Mouse (Mus musculus): ENCODE measurements around the gene Lrrc75b.
A peak's percentile ranks its signal among the peaks of the same experiment; 100 is the strongest.
"Not testable (repeated sequence)": the region's sequence is repeated elsewhere in the genome, so short reads cannot be mapped to it uniquely, and the experiment has no call there.

The Lrrc75b gene

DNA sequence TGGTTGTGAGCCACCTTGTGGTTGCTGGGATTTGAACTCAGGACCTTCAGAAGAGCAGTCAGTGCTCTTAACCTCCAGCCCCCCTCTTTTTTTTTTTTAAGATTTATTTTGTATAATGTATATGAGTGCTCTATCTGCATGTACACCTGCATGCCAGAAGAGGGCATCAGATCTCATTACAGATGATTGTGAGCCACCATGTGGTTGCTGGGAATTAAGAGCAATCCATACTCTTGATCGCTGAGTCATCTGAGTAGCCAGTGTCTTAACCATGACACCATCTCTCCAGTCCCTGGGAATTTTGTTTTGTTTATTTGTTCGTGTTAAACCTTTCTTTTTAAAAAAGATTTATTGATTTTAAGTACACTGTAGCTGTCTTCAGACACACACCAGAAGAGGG lies 6.6 kb upstream of the Lrrc75b start:
- DNase-seq (ENCODE audit: low spot score) = not testable (repeated sequence)

DNA sequence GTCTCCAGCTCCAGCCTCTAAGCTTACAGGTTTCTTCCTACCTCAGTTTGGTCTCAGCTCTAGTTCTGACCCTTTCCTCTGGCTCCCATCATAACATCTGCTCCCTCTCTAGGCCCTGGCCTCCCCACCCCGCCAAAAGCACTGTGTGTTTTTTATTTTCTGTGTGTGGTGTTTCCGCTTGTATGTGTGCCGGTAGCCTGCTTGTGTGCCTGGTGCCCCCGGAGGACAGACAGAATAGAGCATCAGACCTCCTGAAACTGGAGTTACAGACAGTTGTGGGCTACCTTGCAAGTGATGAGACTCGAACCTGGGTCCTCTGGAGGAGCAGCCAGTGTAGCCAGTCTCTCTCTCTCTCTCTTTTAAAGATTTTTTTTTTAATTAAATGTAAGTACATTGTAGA lies 6.2 kb upstream of the Lrrc75b start:
- no peak for DNase-seq (ENCODE audit: low spot score)

DNA sequence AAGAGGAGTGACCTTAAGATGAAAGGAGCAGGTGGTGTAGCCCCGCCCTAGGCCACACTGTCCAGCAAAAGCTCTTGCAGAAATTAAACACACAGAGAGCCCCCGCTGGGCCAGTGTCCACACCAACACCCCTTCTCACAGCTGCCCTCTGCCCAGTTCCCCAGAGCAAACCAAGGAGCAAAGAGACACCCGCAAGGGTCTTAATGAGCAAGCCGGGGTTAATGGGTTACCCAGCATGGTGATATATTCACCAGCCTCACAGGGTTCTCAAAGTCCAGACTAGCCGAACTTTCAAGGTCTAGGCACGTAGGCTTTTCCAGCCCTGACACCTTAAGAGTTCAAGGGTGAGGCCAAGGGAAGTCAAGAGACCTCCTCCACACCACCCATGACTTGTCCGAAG lies 5.8 kb upstream of the Lrrc75b start:
- no peak for DNase-seq (ENCODE audit: low spot score)

DNA sequence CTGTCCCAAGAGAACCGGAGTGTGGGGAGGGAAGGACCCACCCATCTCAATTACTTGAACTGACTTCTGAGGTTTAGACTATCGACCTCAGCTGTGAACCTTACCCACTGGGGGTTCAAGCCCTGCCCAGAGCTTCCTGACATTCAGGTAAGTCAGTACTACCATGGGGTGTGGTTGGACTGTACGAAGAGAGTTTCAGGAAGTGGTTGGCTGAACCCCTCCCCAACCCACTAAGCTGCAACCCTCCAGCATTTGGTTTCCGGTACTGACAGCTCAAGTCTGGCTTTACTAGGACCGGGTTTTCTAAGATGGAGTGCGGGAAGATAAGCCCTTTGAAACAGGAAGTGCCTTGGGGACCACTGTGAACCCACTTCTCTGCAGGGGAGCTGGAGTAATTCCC lies 5.3 kb upstream of the Lrrc75b start:
- no peak for DNase-seq (ENCODE audit: low spot score)

DNA sequence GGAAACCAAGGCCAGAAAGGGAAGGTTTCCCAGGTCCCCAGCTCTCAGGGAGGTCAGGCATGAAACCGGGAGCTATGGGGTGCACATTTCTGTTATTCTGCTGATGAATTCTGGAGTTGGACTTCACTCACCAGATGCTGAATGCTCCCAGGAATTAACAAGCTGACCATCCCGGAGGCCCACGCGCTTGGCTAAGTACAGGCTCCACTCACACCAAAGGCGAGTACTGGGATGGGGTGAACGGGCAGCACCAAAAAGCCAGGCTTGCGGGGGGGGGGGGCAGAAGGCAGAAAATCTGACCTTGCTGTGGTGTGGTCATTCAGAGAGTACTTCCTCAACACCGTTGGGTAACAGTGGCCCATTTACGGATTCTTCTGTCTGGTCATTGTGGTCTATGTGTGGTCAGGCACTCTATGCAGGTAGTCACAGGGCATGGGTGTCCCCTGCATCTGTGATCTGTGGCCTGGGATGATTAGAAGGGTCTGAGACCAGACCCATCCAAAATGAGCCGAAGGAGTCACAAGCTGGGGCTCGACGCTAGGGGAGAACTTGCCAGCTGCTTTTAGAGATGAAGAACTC lies 4.6 kb upstream of the Lrrc75b start:
- DNase-seq (ENCODE audit: low spot score) = no peak

DNA sequence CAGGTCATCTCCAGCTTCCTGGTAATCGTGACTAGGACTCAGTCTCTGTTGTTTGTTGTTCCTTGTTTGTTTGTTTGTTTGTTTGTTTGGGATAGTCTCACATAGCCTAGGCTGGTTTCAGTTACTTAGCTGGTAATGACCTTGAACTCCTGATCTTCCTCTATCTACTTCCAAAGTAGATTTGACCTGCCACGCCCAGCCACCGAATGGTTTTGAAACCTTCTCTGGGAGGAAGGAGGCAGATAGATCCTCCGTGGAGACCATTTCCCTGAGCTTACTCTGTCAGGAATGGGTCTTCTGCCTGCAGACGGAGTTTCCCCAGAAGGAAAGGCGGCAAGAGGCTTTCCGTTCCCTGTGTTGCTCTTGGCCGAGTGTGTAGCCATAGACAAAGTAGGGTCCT lies 2.5 kb upstream of the Lrrc75b start:
- no peak for DNase-seq (ENCODE audit: low spot score)

DNA sequence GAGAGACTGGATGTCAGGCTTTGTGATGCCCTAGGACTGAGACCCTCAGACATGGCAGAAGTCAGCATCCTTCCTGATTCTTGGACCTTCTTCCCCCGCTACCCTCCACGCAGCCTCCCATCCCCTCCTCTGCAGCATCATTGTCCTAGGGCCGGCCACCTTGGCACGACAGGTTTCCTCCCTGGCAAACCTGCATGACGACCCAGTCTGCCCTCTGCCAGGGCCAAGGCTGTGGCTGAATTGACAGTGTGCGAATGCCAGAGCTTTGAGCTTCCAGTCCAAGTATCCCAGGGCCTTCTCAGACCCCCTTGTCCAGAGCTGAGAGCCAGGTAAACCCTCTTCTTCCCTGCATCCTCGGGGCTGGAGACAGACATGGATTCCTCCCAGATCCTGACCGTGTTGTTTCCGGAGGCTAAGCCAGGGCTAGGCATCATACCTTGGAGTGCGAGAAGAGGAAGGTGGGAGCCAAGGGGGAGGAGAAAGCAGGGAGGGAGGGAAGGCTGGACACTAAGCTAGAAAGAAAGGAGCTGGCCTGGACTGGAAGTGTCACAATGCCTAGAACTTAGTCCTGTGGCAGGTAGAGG lies 1.0 kb upstream of the Lrrc75b start, which contains the start of gene Ggt1:
Ggt1 (plus strand) TSS at position 534 of the 584 bp plus-strand sequence.
- DNase-seq (ENCODE audit: low spot score) = no peak

DNA sequence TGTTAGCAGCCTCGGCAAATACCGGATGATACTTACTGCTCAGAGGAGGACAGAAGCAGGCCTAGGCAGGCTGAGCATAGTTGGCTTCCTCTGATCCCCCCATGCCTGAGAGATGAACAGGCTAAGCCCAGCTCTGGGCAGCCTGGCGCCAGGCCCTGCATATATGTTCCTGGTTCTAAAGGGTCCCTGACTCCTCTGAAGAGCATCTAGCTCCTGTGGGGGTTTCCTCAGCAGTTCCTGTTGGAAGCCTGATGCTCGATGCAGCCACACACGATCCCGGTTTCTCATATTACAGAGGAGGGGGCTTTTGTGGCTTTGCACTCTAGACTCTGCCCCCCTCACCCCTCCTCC lies 394 bp upstream of the Lrrc75b start:
- DNase-seq (ENCODE audit: low spot score) = no peak

DNA sequence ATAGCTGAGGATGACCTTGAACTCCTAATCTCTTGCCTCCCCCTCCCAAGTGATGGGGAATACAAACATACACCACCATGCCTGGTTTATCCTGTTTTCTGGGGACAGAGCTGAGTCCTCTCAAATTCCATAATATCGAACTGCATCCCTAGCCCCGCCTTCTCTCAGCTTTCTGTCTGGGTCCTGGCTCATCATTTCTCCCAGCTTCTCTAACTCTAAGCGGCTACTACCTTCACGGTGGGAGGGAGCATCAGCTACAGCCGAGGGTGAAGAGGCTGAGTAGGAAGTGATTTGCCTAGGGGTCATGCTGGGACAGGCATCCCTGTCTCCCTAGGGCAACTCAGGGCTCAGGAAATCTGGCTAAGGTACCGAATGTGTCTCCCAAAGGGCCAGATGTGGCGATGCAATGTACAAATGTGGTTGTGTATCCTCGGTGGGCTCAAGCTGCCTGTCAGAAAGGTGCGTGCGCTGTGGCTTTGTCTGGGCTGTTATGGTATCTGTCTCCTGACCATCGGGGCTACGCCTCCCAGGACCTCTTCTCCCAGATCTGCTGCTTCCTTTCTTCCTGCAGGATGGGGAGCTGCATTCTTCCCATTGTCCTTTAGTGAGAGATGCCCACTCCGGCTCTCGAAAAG lies 972 bp downstream of the Lrrc75b start:
- no peak for DNase-seq (ENCODE audit: low spot score)

DNA sequence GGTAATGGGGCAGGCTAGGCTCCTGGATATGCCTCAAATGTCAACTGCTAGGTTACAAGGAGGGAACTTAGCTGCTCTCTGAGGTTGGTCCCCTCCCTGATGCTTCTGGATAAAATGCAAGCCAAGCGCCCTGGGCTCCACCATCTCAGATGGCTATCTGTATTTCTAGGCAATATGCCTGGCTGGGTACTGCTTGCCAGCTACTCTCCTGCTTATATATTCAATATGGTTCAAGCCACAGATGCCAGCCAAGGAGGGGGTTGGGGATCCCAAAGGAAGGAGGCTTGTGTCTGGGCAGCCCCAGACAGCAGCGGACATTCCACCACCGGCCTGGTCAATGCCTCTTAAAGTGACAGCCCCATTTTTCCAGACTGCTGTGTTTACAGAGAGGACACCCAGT lies 1.6 kb downstream of the Lrrc75b start:
- no peak for DNase-seq (ENCODE audit: low spot score)

DNA sequence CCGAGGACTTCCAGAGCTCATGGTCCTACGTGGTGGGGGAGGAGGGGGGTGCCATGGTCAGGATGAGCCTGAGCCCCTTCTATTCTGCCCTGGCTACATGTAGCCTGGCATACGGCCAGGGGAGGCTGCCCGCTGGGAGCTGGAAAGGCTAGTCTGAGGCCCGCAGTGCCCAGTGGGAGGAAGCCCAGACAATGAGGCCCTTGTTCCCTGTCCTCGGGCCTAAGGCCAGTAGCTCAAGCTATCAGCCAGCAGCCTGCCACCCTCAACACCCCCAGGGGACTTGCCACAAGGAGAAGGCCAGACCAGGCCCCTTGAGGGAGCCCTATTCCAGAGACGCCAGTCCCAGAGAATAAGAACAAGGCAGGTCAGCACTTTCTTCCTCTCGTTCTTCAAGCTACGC lies 4.1 kb downstream of the Lrrc75b start:
- DNase-seq (ENCODE audit: low spot score) = peak; percentile 86

DNA sequence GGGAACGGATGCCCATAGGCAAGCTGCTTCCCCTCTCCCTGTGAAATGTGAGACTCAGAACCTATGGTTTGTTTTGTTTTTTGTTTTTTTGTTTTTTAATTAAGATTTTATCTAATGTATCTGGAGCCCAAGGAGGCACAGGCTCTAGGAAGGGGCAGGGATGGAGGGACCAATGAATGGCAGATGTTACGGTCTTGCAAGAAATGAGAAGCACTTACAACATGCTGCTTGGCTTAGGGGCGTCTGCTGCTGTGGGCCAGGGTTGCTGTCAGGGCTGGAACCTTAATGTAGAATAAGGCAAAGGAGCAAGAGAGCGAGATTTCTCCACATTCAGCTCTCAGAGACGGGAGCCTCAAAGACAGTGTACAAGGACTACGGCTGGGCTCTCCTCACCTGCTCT lies 4.6 kb downstream of the Lrrc75b start:
- DNase-seq (ENCODE audit: low spot score) = no peak

DNA sequence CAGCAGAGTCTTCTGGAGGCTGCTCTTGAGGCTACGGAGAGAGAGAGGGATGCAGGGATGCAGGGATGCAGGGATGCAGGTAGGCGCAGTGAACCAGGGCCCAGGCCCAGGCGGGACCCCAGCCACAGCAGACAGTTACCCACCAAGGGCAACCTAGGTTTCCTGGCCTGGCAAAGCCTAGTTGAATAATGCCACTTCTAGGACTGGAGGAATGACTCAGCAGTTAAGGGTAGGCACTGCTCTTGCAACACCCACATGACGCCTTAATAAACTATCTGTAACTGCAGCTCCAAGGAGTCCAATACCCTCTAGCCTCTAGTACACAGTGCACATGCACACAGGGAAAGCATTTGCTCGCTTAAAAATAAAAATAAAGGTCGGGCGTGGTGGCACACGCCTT lies 6.0 kb downstream of the Lrrc75b start:
- no peak for DNase-seq (ENCODE audit: low spot score)

DNA sequence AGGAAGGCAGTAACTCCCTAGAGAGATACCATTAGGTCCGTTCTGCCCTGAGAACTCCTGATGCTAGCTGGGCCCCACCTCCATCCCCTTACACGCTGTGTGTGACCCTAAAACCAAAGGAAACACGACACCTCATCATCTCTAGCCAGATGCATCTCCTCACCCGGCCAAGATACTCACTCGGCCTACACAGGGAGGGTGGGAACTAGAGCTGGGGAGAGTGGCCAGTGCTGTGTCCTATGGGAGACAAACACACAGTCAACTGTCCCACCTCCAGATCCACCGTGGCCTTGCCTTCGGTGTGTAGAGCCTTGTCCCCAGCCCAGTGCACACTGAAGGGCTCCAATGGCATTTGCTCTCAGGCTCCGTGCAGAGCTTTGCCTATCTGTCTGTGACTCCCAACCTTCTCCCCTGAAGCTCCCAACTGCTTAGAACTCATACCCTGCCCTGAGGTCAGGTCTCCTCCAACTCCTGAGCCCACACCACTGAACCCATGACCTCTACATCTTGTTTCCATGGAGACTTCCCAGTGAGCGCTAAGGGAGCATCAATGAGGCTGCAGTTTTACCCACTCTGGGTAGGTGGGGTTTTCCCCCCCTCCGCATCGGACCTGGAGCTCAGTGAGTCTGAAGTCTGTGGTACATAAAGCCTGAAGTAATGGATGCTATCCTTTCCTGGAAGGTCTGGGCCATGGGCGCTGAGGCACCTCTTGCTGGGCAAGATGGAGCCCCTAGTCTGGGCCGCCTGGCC lies 7.3 kb downstream of the Lrrc75b start:
- DNase-seq (ENCODE audit: low spot score) = no peak

DNA sequence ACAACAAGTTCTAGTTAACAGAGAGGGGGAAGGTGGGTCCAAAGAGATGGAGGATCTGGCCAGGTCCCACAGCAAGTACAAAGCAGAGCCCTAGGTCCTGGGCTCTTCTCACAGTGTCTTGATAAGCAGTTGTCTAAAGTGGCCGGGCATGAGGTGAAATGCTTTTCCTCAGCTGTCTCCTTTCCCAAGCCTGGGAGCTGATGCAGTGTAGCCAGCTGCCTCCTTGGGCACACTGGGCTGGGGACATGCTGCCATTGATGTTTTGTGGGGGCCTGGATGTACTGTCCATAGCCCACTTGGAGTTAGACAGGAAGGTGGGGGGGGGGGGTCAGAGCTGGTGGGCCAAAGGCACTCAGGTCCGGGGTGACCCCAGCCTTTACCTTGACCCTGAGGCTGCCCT lies 8.0 kb downstream of the Lrrc75b start:
- DNase-seq (ENCODE audit: low spot score) = no peak

DNA sequence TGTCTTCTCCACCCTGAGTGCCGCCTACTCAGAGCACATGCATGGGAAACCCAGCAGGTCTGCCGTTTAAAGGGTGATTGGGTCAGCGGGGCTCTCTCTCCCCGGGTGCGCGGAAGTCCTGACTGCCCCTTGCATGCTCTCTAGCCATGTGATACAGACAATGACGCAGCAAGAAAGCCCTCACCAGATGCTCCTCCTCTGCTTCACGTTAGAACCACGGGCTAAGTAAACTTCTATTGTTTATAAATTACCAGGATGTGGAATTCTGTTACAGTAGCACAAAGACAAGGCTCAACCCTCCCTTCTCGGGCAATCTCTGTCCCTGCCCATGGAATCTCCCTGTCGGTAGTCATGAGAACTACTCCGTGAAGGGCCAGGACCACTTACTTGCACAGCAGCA lies 9.0 kb downstream of the Lrrc75b start:
- DNase-seq (ENCODE audit: low spot score) = no peak

DNA sequence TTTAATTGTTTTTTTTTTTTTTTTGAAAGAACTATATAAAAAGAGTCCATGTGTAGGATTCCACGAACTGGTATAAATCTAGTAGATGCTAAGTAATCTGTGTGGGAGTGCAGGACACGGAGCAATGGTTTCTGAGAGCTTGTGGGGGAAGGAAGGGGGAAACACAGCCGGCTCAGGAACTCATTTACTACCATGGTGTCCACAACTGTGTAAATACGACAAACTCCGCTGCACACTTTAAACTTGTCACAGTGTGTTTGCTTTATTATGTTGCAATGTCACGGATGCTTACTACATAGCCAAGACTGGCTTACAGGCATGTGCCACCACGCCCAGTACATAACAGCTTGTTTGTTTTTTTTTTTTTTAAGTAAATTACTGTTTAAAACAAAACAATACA lies 10.2 kb downstream of the Lrrc75b start:
- DNase-seq (ENCODE audit: low spot score) = no peak

DNA sequence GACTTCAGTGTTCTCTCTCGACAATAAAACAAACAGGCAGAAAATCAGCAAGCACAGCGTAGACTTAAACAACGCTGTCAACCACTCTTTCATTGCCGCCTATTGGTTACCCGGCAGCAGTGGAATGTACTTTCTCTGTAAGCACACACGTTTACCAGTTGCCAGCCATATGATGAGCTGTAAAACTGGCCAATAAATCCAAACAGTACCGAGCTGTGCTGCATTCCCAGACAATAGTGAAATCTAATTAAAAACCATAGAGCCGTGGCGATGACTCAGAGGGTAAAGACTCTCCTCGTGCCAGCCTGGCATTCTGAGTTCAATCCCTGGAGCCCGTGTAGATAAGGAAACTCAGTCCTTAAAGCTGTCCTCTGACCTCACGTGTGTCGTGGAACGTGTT lies 11.6 kb downstream of the Lrrc75b start:
- no peak for DNase-seq (ENCODE audit: low spot score)

DNA sequence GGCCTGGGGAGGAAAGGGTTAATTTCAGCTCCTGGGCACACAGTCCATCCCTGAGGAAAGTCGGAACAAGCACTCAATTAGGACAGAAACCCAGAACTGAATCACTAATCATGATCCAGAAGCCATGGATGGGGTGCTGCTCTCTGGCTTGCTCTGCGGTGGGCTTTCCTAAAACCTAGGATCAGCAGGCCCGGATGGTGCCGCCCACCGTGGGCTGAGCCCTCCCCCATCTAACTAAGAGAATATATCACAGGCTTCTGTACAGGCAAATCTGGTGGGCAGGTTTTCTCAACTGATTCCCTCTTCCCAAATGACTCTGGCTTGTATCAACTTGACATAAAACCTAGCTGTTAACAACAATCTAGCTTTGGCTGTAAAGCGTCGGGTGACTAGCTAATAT lies 12.2 kb downstream of the Lrrc75b start:
- no peak for DNase-seq (ENCODE audit: low spot score)

DNA sequence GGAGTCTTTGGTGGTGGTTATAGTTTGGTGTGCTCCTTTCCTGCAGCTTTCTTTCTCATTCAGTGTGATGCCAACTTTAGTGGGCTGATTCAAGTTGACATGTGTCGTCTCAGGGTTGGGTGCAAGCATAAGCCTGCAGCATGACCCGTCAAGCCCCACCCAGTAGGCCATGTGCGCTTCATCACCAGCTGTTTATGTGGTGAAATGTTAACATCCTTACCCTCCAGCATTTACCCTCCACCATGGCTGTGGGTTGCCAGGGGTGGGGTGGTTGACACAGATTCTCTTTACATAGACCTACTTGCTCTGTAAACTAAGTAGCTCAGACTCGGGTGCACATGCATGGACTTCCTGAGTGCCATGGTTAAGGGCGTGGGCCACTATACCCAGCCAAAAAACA lies 24.0 kb downstream of the Lrrc75b start:
- no peak for DNase-seq (ENCODE audit: low spot score)

DNA sequence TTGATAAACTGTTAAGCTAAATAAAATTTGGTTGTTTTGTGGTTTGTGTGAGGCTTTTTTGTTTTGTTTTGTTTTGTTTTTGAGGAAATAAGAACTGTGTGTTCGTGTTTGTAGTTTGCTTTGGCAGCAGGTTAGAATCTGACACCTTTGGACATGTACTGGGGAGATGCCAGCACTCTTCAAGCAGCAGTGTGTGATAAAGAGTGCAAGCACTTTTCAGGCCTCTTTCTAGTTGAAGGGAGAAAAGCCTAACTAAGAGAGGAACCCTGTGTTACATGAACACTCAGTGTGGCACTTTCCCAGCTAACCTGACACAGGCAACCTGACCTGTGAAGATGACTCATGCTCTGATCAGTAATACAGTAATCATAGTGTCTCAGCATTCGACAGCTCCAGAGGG lies 24.7 kb downstream of the Lrrc75b start:
- no peak for DNase-seq (ENCODE audit: low spot score)

DNA sequence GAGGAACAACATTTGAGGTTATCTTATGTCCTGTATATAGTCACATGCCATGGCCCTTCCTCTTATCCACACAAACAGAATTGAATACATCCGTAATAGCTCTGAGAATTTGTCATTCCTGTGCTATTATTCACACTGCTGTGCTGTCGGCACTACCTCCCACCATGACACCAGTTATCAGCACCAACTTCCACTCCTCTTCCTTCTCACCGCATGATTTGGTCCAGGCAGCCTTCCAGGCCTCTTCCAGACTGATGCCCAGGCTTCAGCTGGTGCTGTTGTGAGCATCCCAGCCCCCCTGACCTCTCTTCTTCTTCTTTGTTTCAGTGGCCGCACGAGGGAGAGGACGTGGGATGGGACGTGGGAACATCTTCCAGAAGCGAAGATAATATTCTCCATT lies 25.2 kb downstream of the Lrrc75b start:
- peak; percentile 75 for DNase-seq (ENCODE audit: low spot score)

DNA sequence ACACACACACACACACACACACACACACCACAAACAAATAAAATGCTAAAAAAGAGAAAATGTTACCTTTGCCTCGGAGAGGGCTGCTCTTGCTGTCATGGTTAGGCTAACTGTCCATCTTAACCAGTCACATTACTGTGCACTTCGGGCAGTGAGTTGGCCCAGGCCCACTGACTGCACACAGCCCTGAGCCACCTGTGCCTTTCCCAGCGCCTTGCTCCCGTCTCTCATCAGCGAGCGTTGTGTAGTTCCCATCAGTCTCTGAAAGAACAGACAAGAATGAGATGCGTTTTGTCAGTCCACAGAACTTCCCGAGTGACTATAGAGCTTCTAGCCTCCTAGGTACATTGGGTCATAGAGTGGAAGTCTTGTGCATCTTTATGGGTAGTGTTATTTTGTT lies 25.9 kb downstream of the Lrrc75b start:
- no peak for DNase-seq (ENCODE audit: low spot score)

All from testis, postnatal 14 days (tissue).